Mouse (Mus musculus) frontal cortex, postnatal 14 days (tissue): ENCODE results near the gene Pgc.

Experiments used
- DNase-seq, 2 experiments: peaks; one replicate each; pipeline ENCODE4 v3.0.0; 2022; ENCODE audit warnings: low spot score in 2 of 2

Gene Pgc

DNA sequence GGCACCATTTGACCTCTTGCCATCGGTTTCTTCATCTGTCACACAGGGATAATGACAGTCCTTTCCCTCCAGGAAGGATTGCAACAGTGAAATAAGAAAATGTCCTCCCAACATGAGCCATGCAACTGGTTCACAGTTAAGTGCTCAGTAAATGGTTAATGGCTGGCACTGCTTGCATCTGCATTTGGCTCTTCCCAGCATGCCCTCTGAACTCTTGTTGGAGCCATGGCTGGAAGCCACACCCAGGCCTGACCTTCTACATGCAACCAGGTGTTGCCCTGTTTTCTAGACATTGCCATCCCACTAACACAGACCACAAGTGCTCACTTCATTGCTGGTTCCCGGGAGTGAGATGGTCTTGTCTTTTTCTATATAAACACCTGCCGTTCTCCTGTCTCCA lies 18.7 kb upstream of the Pgc start:
- DNase-seq: no peak

DNA sequence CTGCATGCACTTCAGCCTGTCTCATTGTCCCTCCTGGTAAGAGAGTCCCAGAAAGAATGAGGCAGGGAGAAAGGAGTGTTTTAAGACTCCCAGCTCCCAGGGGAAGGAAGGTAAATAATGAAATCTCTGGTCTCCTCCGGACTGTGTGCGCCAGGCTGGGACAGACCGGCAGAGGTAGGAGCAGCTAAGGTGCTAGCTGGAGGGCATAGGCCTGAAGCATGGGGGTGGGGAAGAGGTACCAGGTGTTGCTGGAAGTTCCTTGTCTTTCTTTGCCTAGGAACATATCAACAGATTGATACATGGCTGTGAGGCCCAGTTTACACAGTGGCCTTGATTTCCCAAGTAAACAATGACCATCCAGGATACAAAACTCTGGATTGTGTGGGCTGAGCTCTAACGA lies 17.7 kb upstream of the Pgc start:
- no peak for DNase-seq

DNA sequence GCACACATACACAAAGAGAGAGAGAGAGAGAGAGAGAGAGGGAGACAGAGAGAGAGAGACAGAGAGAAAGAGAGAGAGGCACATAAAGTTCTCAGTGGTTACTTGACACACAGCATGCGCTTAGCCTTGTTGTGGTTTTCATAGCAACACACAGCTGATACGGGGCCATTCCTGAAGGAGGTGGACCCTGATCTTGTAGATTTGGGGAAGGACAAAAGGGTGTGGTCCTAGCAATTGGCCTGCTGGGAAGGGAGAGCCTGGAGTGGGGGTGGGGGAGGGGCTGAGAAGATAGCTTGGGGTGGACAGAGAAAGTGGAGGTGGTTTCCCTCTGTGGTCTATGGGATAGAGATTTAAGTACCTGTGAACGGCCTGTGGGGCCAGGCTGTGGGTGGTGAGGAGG lies 16.6 kb upstream of the Pgc start:
- no peak for DNase-seq

DNA sequence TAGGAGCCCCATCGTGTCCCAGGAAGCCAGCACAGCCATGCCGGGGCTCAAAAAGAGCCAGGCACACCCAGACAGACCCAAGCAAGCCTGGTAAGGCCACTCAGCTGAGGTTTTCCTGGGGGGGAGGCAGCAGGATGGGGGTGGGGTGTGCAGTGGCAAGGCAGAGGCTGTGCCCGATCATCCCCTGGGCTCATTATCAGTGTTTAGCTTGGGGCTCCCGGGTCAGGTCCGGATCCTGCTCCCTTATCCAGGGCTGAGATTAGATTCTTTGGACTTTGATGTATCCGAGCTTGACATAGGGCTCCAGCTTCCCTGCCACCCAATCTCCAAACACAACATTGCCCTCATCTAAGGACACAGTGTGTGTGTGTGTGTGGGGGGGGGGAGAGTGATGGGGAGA lies 14.8 kb upstream of the Pgc start:
- DNase-seq: no peak

DNA sequence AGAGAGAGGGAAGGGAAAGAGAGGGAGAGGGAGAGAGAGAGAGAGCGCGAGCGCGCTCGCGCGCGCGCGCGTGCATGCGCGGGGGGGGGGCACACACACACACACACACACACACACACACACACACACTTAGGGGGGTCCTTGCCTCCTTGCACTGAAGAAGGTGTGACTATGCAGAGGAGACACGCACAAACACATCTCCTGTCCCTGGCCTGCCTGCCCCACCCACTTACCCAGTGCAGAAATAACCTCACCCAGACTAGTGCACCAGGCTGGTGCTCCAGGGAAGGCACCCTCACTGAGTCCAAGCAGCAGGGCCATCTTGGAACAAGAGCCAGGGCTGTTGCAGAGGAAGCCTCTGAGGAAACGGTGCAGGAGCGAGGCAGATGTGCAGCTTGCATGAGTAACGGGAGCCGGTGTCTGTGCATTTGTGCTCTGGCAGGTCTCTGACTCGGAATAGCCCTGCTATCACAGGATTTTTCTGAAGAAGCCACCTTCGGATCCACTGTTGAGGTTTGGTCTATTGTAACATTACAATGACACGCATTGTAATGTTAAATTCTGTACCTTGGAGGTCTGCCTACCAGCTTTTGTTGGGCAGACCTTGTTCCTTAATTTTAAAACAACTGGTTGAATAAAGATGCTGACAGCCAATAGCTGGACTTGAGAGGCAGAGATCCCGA lies 13.6 kb upstream of the Pgc start:
- no peak for DNase-seq

DNA sequence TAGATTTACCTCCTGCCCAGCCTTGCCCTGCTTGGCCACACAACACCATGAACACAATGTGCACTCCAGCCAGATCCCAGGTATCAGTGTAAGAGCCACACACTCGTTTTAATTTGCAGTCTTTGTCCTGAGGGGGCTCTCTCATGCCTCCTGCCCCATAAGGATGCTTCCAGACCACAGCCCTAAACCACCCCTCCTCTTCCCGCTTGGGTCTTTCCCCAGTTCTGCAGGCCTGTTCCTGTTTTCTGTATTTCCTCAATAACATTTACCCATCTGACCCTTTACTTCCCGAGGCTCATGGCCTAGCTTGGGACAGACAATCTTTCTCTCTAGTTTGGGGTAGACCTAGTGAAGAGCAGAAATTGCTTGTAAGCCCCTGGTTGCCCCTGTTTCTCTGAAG lies 11.6 kb upstream of the Pgc start:
- DNase-seq: no peak

DNA sequence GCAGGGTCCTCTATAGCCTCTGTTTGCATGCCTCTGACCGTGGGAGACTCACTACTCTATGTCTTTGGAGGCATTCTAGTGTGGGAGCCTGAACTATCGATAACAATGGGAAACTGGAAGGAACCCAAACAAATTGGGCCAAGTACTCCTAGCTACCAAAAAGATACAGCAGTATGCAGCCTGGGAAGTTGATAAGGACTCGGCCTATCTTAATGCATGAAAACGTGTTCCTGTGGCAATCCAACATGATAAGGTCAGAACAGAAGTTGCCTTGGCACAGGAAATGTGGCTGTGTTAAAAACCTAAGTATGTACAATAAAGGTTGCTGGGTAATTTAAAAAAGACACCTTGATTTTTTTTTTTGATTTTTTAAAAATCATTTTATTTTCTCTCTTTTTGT lies 5.5 kb upstream of the Pgc start:
- no peak for DNase-seq

DNA sequence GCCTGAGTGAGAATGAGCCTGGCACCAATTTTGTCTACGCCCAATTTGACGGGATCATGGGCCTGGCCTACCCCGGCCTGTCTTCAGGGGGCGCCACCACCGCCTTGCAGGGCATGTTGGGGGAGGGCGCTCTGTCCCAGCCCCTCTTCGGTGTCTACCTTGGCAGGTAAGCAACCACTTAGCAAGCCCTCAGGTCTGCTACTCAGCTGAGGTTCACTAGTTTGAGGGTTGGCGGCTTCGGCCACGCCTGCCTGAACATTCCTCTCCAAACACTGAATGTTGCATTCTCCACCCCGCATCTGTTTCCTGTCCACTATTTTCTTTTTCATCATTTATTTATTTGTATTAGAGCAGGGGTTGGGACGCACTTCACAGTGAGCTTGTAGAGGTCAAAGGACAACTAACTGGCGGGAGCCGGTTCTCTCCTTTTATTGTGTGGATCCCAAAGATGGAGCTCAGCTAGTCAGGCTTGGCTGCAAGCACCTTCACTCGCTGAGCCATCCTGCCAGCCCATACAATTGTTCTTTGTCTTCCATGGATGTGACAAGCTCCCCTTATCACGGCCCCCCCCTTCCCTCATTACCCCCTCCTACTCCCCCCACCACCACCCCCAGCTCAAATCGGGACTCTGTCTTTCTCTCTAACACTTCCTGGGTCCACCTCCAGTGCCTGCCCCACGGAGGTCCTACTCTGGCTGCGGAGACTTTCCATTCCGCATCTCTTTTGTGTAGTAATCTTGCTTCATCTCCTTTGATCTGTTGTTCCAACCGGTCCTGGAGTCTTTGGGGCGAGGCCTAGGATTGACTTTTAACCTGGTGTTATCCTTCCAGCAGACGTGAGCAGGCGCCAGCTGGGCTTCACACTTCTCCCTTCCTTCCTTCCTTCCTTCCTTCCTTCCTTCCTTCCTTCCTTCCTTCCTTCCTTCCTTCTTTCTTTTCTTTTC lies 4.3 kb downstream of the Pgc start:
- DNase-seq: no peak

DNA sequence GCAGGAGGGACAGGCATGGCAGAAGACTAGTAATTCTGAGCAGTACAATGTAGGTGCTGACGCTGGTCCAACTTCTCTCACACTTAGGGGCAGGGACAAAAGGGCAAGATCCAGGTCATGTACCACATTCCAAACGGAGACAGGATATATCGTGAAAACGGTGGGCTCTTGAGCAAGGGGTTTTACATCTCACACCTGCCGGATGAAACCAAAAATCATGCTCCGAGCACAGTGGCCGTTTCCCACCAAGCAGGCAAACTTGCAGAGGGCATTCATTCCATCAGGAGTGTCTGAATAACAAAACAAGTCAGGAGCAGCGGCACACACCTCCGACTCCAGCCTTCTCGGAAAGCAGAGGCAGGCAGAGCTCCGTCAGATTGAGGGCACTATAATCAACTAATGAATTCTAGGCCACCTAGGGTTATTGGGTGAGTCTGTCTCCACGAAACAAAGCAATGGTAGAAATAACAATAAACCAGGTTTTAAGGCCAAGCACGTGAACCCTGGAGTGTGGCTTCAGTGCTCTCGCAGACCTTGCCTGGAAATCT lies 9.0 kb downstream of the Pgc start:
- DNase-seq: no peak

DNA sequence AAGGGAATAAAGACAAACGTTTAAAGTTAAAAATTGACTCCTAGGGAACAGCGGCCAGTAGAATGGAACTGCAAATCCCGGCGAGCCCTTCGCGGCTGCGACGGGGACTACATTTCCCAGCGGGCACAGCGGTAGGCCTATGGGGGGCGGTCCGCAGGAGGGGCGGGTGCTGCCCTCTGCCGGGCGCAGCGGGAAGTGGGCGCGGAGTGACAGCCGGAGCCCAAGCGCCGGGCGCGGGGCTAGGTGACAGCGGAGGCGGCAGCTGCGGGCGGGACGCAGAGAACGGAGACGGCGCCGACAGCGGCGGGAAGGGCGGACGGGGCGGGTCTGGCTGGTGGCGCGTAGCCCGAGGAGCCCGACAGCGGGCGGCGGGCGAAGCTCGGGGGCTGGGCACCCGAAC lies 10.2 kb downstream of the Pgc start, which contains the start of gene Tfeb:
Gene Tfeb, plus strand, starts transcription at position 175 of the 400 bp plus-strand sequence.
- DNase-seq: peak; percentile 88 to 95

DNA sequence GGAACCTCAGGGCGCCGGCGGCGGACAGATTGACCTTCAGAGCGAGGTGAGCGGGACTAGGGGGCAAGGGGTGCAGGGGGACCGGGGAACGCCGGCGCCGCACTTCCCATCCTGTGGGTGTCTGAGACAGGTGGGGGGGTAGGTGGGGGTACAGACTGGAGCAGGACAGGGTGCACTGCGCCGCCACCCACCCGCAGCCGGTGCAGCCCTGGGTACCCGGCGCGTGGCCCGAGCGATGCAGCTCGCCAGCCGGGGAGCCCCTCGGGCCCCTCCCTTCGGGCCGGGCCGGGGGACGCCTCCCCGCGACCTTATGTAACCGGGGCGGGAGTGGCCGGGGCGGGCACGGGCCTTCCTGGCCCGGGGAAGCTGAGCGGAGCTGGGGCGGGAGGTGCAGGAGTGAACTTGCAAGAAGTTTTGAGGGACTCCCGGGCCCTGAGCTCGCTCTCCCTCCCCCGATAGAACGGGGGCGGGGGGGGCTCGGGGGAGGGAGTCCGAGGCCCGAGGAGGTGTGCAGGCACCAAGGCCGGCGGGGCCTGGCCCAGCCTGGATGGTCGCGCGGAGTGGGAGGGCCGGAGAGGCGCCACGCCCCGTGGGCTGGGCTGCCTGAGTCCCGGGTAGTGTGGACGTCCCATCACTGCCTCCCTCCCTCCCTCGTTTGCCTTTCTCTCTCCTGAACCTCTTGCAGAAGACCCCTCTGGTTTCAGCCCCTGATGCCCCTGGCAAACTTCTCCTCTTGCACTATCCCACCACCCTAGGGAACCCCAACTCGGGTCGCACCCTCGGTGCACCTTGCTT lies 10.8 kb downstream of the Pgc start:
- peak; percentile 65 to 71 for DNase-seq

DNA sequence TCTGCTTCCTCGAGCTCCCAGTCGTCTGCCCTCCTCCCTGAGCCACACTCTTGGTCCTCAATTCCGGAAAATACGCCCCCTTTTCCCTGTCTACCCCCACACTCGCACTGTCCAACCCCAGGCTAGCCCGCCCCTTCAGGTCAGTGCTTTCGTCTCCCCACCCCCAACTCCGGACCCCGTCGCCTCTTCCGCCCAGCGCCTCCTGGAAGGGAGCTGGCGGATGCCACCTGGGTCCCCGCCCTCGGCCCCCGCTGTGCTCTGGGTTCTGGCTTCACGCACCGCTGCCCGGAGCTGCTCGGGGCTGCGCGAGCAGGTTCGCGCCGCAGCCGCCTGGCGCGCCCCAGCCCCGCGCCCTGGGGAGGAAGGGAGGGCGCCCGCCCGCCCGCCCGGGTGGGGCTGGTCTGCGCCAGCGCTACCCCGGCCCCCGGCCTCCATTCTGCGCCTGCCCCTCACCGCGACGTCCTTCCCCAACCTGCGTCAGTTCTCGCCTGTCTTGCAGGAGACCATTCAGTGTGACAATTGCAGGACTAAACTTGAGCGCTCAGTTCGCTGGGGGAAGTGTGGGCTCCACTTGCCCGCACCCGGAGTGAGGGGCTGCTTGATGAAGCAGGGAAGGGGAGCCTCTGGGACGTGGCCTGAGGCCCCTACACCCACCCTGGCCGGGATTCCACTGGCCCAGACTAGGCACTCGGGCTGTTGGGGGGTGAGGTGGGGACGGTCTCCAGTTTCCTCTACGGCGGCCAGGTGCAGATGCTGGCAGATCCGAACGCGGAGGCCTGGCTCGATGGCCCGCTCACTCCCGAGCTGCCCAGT lies 11.6 kb downstream of the Pgc start:
- peak in 1 of 2 experiments; percentile 14 for DNase-seq

DNA sequence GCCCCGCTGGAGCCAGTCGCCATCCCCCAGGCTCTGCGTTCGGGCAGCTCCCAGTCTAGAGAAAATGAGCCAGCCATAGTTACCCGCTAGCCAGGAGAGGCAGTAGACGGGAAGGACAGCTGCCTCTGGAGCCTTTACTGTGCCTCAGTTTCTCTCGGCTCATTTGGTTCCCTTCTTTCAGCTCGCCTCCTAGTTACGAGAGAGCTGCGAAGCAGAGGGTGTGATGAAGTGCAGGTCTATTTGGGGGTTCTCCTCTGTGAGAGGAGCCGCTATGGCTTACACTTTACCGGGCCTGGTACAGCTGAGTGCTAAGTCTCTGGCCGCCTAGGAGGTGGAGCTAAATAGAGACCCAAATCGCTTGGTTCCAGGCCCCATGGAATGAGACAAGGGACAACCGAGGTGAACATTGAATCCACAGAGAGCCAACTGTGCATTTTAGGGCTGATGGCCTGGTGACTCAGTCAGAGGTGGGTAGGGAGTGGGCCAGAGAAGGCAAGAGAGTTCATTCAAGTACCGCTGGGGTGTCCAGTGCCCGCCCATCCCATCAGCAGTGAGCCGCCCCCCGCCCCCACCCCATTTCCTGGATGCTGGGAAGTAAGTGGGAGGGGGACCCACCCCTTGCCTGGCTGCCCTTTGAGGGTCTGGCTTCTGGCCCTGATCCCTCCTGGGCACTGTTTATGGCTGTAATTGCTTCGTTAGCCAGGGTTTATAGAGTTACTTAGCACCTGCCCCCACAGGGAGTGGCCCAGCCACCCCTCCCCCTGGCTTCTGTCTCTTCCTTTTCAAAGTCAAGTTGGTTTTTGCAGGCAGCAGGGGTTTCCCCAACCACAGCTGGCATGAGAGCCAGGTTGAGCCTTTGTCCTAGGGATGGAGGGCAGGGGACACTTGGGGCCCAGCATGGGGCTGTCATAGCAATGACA lies 12.5 kb downstream of the Pgc start:
- DNase-seq: no peak

DNA sequence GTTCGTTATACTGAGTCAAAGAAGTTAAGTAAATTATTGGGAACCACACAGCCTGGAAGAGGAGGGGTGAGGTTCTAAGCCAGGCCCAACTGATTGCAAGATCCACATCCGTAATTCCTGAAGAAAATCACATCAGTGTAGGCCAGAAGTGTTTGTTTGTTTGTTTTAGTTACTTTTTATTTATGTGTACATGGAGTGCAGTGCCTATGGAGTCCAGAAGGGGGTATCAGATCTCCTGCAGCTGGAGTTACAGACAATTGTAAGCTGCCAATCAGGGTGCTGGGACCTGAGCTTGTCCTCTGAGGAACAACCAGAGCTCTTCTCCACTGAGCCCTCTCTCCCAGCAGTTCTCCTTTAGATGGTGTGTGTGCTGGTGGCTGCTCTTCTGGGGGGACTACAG lies 13.5 kb downstream of the Pgc start:
- no peak for DNase-seq

DNA sequence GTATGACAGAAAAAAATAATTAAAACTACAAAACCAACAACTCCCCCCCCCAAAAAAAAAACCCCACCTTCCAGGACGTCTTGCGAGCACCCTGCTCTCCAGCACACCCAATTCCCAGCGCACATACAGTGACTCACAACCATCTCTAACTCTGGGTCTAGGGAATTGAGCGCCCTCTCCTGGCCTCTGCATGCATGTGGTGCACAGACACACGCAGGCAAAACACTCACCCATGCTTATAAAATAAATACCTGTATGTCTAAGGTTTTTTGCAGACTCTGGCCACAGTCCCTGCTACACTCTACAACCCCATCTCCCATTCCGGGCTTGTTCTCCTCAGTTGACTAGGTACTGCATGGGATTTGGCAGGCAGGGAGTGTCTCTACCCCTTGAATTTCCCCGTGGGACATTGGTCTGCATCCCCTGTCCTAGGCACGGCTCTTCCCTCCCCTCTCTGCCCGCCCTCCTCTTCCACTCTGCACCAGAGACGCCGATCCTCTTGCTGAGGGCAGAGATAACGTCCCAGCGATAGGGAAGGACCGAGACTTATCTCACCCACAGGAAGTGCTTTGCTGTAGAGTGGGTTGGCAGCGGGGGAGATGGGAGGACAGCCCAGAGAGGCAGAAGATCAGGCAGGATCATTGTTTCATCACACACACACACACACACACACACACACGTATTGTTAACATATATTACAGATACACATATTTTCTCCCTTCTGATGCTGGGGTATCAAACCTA lies 16.5 kb downstream of the Pgc start:
- DNase-seq: no peak

DNA sequence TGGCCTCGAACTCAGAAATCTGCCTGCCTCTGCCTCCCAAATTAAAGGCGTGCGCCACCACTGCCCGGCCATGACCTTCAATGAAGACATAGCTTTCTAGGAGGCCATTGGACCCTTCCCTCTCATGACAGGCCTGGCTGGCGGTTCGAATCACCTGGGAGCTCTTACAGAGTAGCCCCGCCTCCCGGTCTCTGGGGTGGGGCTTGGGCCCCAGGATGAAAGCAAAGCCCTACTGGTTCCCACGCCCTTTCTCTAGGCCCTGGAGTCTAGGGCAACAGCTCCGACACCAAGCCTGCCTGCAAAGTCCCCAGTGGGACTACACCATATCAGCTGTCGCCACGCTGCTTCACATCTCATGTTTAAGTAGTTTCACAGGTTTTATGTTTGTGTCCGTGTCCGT lies 17.4 kb downstream of the Pgc start:
- no peak for DNase-seq

DNA sequence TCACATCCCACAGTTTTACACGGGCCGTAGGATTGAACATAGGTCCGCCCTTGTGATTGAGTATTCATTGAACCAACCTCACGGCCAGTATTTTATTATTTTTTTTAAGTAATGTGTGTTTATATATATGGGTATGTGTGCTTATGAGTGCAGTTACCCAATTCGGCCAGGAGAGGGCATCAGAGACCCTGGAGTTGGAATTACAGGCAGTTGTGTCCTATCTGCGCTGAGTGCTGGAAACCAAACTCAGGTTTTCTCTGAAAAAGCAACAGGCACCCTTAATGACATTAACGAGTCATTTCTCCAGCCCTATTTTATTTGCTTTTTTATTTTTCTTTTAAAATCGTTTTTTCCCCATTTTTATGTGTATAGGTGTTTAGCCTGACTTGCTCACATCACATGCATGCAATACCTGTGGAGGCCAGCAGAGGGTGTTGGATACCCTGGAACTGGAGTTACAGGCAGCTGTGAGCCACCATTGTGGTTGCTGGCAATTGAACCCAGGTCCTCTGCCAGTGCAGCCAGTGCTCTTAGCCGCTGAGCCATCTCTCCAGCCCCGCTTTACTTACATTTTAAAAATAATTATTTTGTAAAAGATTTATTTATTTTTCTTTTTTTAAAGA lies 18.2 kb downstream of the Pgc start:
- DNase-seq: no peak

DNA sequence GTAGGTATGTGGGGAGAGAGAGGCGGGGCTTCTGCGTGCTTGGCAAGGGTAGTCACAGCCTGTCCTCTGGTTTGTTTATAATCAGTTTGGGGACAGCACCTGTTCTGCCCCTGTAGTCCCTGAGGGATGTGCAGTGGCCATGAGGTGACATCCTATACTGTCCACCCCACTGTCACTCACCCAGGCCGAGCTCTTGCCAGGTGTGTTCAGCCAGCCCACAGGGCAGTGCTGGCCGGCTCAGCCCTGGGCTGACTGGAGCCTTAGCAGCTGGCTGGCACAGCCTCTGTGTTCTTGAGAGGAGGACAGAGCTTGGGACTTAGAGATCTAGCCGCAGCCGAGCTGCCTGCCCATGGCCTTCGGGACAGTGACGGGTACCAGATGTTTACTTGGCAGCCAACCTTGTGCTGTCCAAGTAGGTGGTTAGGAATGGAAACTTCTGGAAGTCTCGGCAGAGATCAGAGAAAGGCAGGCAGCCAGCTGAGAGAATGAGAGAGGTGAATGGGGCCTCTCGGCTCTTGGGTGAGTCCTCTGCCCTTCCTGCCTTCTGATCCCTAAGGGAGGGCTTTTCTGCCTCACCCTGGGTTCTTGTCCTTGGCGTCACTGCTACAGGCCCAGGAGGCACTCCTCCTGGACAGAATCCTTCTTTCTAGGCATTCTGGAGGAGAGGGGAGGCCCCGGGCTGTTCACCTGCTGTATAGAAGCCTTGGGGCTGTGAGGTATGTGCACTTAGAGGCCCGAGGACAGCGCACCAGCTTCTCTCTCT lies 22.3 kb downstream of the Pgc start:
- no peak for DNase-seq
